Mouse (Mus musculus): ENCODE measurements at regions not wholly inside any gene's neighbourhood (a gene's known extent, or its start where the extent isn't known, plus 50 kb on each side); places are given as distances from the start of the nearest gene placed in this dataset.

GRCm38 (mm10) chr13:51324714-51325113 is 83.7 kb upstream of the S1pr3 start:
- Histone ChIP-seq H3K4me1 (ENCODE audit: control insufficient read depth, insufficient read depth, insufficient read length, low read length) (no peaks in the 10 kb centered on the region), H3K27ac (ENCODE audit: insufficient read depth, low read depth, low read length) (no peak overlapping the region), H3K4me3 (ENCODE audit: low read depth, low read length) (no peak overlapping the region), H3K27me3 (ENCODE audit: control insufficient read depth, insufficient read depth, low read length) (no peaks in the 10 kb centered on the region), H3K36me3 (ENCODE audit: control insufficient read depth, insufficient read depth, low read length) (no peaks in the 10 kb centered on the region)
- 72% methylated on average over 5 of the region's 5 CpGs for WGBS
- no peak for TF ChIP-seq POLR2A (IDR thresholded peaks at IDR 0.05; ENCODE audit: low read depth, low read length)

GRCm38 (mm10) chr13:51325298-51325697 is 83.1 kb upstream of the S1pr3 start:
- no peak for TF ChIP-seq CTCF (IDR thresholded peaks at IDR 0.05; ENCODE audit: extremely low read depth, insufficient read length, insufficient replicate concordance, low read depth, low read length)
- no peak for TF ChIP-seq POLR2A (IDR thresholded peaks at IDR 0.05; ENCODE audit: low read depth, low read length)

GRCm38 (mm10) chr13:51326128-51326527 is 82.3 kb upstream of the S1pr3 start:
- Histone ChIP-seq H3K4me1 (ENCODE audit: control insufficient read depth, insufficient read depth, insufficient read length, low read length) (no peaks in the 10 kb centered on the region), H3K27ac (ENCODE audit: insufficient read depth, low read depth, low read length) (no peak overlapping the region), H3K36me3 (ENCODE audit: control insufficient read depth, insufficient read depth, low read length) (no peaks in the 10 kb centered on the region), H3K27me3 (ENCODE audit: control insufficient read depth, insufficient read depth, low read length) (no peaks in the 10 kb centered on the region), H3K4me3 (ENCODE audit: low read depth, low read length) (no peak overlapping the region)
- no peak for TF ChIP-seq POLR2A (IDR thresholded peaks at IDR 0.05; ENCODE audit: low read depth, low read length)
- TF ChIP-seq CTCF (IDR thresholded peaks at IDR 0.05; ENCODE audit: extremely low read depth, insufficient read length, insufficient replicate concordance, low read depth, low read length): no peak
- WGBS: 51% methylated on average over 5 of the region's 5 CpGs

More at GRCm38 (mm10) chr13:51325298-51325697, 83.1 kb upstream of the S1pr3 start:
- WGBS: 83% methylated on average over 5 of the region's 5 CpGs
- Histone ChIP-seq H3K4me1 (ENCODE audit: control insufficient read depth, insufficient read depth, insufficient read length, low read length) (no peaks in the 10 kb centered on the region), H3K4me3 (ENCODE audit: low read depth, low read length) (no peak overlapping the region), H3K27me3 (ENCODE audit: control insufficient read depth, insufficient read depth, low read length) (no peaks in the 10 kb centered on the region), H3K27ac (ENCODE audit: insufficient read depth, low read depth, low read length) (no peak overlapping the region), H3K36me3 (ENCODE audit: control insufficient read depth, insufficient read depth, low read length) (no peaks in the 10 kb centered on the region)

- Histone ChIP-seq H3K27ac (ENCODE audit: insufficient read depth, low read depth, low read length) (no peak overlapping the region), H3K36me3 (ENCODE audit: control insufficient read depth, insufficient read depth, low read length) (no peaks in the 10 kb centered on the region), H3K27me3 (ENCODE audit: control insufficient read depth, insufficient read depth, low read length) (no peaks in the 10 kb centered on the region), H3K4me3 (ENCODE audit: low read depth, low read length) (no peak overlapping the region), H3K4me1 (ENCODE audit: control insufficient read depth, insufficient read depth, insufficient read length, low read length) (no peaks in the 10 kb centered on the region)
- TF ChIP-seq POLR2A (IDR thresholded peaks at IDR 0.05; ENCODE audit: low read depth, low read length) (no peak), CTCF (IDR thresholded peaks at IDR 0.05; ENCODE audit: extremely low read depth, insufficient read length, insufficient replicate concordance, low read depth, low read length) (no peak)
- 44% methylated on average over 15 of the region's 15 CpGs for WGBS
These were observed 80.1 kb upstream of the S1pr3 start for GRCm38 (mm10) chr13:51328131-51328970.

- WGBS: 43% methylated on average over 8 of the region's 8 CpGs
These were observed 79.5 kb upstream of the S1pr3 start for GRCm38 (mm10) chr13:51328971-51329346.

GRCm38 (mm10) chr13:51329717-51330116 is 78.7 kb upstream of the S1pr3 start:
- Histone ChIP-seq H3K27ac (ENCODE audit: insufficient read depth, low read depth, low read length) (no peak overlapping the region), H3K27me3 (ENCODE audit: control insufficient read depth, insufficient read depth, low read length) (no peaks in the 10 kb centered on the region), H3K36me3 (ENCODE audit: control insufficient read depth, insufficient read depth, low read length) (no peaks in the 10 kb centered on the region), H3K4me3 (ENCODE audit: low read depth, low read length) (no peak overlapping the region), H3K4me1 (ENCODE audit: control insufficient read depth, insufficient read depth, insufficient read length, low read length) (no peaks in the 10 kb centered on the region)
- no peak for TF ChIP-seq CTCF (IDR thresholded peaks at IDR 0.05; ENCODE audit: extremely low read depth, insufficient read length, insufficient replicate concordance, low read depth, low read length)
- TF ChIP-seq POLR2A (IDR thresholded peaks at IDR 0.05; ENCODE audit: low read depth, low read length): no peak

More at GRCm38 (mm10) chr13:51328971-51329346, 79.5 kb upstream of the S1pr3 start:
- Histone ChIP-seq H3K36me3 (ENCODE audit: control insufficient read depth, insufficient read depth, low read length) (no peaks in the 10 kb centered on the region), H3K4me1 (ENCODE audit: control insufficient read depth, insufficient read depth, insufficient read length, low read length) (no peaks in the 10 kb centered on the region), H3K4me3 (ENCODE audit: low read depth, low read length) (no peak overlapping the region), H3K27me3 (ENCODE audit: control insufficient read depth, insufficient read depth, low read length) (no peaks in the 10 kb centered on the region), H3K27ac (ENCODE audit: insufficient read depth, low read depth, low read length) (no peak overlapping the region)
- TF ChIP-seq POLR2A (IDR thresholded peaks at IDR 0.05; ENCODE audit: low read depth, low read length) (no peak), CTCF (IDR thresholded peaks at IDR 0.05; ENCODE audit: extremely low read depth, insufficient read length, insufficient replicate concordance, low read depth, low read length) (no peak)

- Histone ChIP-seq H3K27ac (ENCODE audit: insufficient read depth, low read depth, low read length) (no peak overlapping the region), H3K4me3 (ENCODE audit: low read depth, low read length) (no peak overlapping the region), H3K4me1 (ENCODE audit: control insufficient read depth, insufficient read depth, insufficient read length, low read length) (no peaks in the 10 kb centered on the region), H3K36me3 (ENCODE audit: control insufficient read depth, insufficient read depth, low read length) (no peaks in the 10 kb centered on the region), H3K27me3 (ENCODE audit: control insufficient read depth, insufficient read depth, low read length) (no peaks in the 10 kb centered on the region)
- no peak for TF ChIP-seq CTCF (IDR thresholded peaks at IDR 0.05; ENCODE audit: extremely low read depth, insufficient read length, insufficient replicate concordance, low read depth, low read length)
- TF ChIP-seq POLR2A (IDR thresholded peaks at IDR 0.05; ENCODE audit: low read depth, low read length): no peak
- 71% methylated on average over 7 of the region's 7 CpGs for WGBS
These were observed 76.2 kb upstream of the S1pr3 start for GRCm38 (mm10) chr13:51332271-51332670.
